Mouse (Mus musculus) neutrophil, adult 65 days (primary cell): ENCODE data around the gene Kcng1. TPM values are rescaled to one million over a fixed set of nuclear protein-coding genes. Genes with fewer than 3 reads are reported as not detected.

Experiments used
- total RNA-seq: library from RNA; stranded (reverse); gene quantifications from 2 replicates; pipeline ENCODE4 v1.2.4, GENCODE M21; 2023

Gene Kcng1
- total RNA-seq, result 0.13 TPM in 1 of 2 replicates, not detected in the other

DNA sequence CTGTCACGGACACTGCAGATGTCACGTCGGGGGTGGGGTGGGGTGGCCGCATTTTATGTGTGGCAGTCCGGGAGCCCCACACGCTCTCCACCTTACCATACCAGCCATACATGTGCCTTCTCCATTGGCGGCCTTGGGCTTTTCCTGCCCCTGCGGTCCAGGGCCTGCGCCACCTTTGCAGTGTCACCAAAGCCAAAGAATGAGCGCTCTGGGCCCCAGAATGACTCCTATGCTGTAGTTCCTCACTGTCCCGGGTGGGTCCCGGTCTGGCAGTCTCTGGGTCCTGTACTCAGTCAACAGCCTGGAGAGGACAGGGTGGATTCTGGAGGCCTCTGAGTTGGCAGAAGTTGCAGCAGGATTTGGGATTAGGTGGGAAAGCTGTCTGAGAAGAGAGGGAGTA is at the start of gene Kcng1:
Gene Kcng1 (minus strand): TSS at position 155 of the 400 bp plus-strand sequence.

DNA sequence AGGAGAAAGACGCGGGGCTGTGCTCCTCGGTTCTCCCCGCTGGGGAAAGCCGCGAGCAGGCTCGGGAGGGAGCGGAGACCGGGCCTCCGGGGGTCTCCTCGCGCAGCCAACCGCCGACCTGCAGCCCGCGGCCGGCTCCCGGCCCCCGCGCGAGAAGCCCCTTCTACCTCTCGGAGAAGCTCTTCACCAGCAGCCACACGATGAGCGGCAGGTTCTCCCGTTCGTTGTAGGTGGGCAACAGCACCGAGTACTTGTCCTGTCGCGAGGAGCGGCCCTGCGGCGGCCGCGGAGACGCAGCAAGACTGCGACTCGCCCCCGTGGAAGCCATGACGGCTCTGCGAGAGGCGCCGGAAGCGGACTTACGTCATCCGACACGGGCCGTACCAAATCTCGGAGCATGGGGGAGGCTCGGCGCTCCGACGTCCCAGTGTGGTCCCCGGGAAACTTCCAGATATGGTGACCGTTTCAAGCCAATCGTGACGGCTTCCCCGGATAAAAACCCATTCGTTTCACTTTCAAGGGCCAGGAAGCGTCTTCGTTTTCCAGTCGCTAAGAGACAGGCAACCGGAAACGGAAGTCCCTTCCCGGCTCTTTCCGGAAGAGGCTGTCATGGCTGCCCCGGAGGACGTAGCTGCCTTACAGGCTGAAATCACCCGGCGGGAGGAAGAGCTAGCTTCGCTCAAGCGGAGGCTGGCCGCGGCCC is 51.4 kb downstream of the Kcng1 start, which contains the start of the genes Gm20716, Dpm1 and Mocs3:
Gene Gm20716 (minus strand): TSS at position 339 of the 703 bp plus-strand sequence.
Gene Dpm1 (minus strand): TSS at position 566 of the 703 bp plus-strand sequence.
Gene Mocs3 (plus strand): TSS at position 597 of the 703 bp plus-strand sequence.

Other genes starting within 250 kb of the Kcng1 start
- gene Pard6b, start 200.7 kb downstream of the Kcng1 start, total RNA-seq, result not detected in 2 replicates
- gene Adnp, start 74.6 kb downstream of the Kcng1 start, total RNA-seq, result 52.8 and 68.8 TPM in 2 replicates
- gene Gm20716, start 51.4 kb downstream of the Kcng1 start, total RNA-seq, result not detected in 2 replicates
- gene Dpm1, start 51.1 kb downstream of the Kcng1 start, total RNA-seq, result 139 and 167 TPM in 2 replicates
- 7.4 and 8.1 TPM in 2 replicates for gene Mocs3, start 51.1 kb downstream of the Kcng1 start, total RNA-seq